In the genomic region with DNA sequence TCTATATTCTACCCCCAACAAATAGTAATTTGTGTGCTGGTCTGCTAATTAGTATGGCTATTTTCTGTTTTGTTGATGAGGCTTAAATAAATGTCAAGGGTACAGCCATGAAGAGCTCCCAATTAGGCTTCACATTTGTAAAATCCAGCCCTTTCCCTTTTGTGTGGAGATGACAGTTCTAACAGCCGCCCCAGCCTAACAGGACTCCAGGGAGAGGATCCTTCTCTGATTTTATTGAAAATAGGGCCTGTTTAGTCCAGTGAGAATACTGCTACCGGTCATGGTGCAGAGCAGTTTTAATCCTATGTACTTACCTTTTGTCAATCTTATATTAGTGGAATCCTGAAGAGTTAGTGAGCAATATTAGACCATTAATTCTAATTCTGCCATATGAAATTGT, we compare ENCODE assay signal across 29 mouse cellular contexts.
DNase-seq lines count a peak whose midpoint lies in the region; ATAC-seq and TF ChIP-seq lines count a peak whose summit lies in the region.
"Had no signal": no experiment of that assay in that cellular context is flagged by ENCODE, and none has a peak within 500 bp of the region (broad histone marks: within the 10 kb centered on the region; RNA-seq: fewer than 3 reads in every experiment).

No protein-coding gene starts in this region.

- H3K27me3 ChIP-seq in forebrain, embryonic 12.5 days: no peaks in the 10 kb centered on the region
- no peaks in the 10 kb centered on the region for H3K27me3 ChIP-seq in forebrain, embryonic 10.5 days (ENCODE audit: poor library complexity, severe bottlenecking)
- no peaks in the 10 kb centered on the region for H3K27me3 ChIP-seq in midbrain, embryonic 11.5 days (ENCODE audit: control insufficient read depth, insufficient read depth, low read length)
- H3K27me3 ChIP-seq in midbrain, postnatal 0 days (ENCODE audit: insufficient read depth, low read length): no peaks in the 10 kb centered on the region
- no peaks in the 10 kb centered on the region for H3K27me3 ChIP-seq in midbrain, embryonic 13.5 days
- H3K27me3 ChIP-seq in kidney, embryonic 16.5 days (ENCODE audit: insufficient read depth, low read length): no peaks in the 10 kb centered on the region
- H3K27me3 ChIP-seq: embryonic facial prominence, embryonic 13.5 days; heart, embryonic 15.5 days; intestine, embryonic 15.5 days; limb, embryonic 15.5 days; liver, embryonic 13.5 days; neural tube, embryonic 12.5 days had no signal

- H3K4me1 ChIP-seq in forebrain, embryonic 12.5 days: peaks cover 11% of the 10 kb centered on the region
- peaks cover 15% of the 10 kb centered on the region for H3K4me1 ChIP-seq in forebrain, embryonic 10.5 days
- peaks cover 8% of the 10 kb centered on the region for H3K4me1 ChIP-seq in midbrain, embryonic 11.5 days (ENCODE audit: control insufficient read depth, insufficient read depth, low read length)
- H3K4me1 ChIP-seq in midbrain, postnatal 0 days (ENCODE audit: insufficient read depth, low read length): no peaks in the 10 kb centered on the region
- peaks cover 9% of the 10 kb centered on the region for H3K4me1 ChIP-seq in midbrain, embryonic 13.5 days (replicated peaks)
- H3K4me1 ChIP-seq in lung, adult 2 months (ENCODE audit: control insufficient read depth, insufficient read depth, low read length): no peaks in the 10 kb centered on the region; the same call in 1 of the 2 replicates
- no peaks in the 10 kb centered on the region for H3K4me1 ChIP-seq in kidney, embryonic 16.5 days (ENCODE audit: insufficient read depth, low read length)
- H3K4me1 ChIP-seq: embryonic facial prominence, embryonic 13.5 days; heart, embryonic 10.5 days; heart, embryonic 15.5 days; intestine, embryonic 15.5 days; limb, embryonic 15.5 days; liver, embryonic 13.5 days; neural tube, embryonic 12.5 days had no signal

- TF ChIP-seq CTCF in midbrain, postnatal 0 days (IDR thresholded peaks at IDR 0.05): no peak
- no peak for TF ChIP-seq CTCF in lung, adult 2 months (IDR thresholded peaks at IDR 0.05; ENCODE audit: insufficient read depth, low read length)

- no peak overlapping the region for H3K9ac ChIP-seq in forebrain, embryonic 12.5 days
- H3K9ac ChIP-seq in midbrain, embryonic 11.5 days (ENCODE audit: low read length): no peak overlapping the region
- H3K9ac ChIP-seq in midbrain, postnatal 0 days (replicated peaks; ENCODE audit: low read length, poor library complexity, severe bottlenecking): no peak overlapping the region
- H3K9ac ChIP-seq in midbrain, embryonic 13.5 days (replicated peaks): no peak overlapping the region
- H3K9ac ChIP-seq in kidney, embryonic 16.5 days (replicated peaks; ENCODE audit: low read length): no peak overlapping the region
- H3K9ac ChIP-seq: embryonic facial prominence, embryonic 13.5 days; heart, embryonic 15.5 days; intestine, embryonic 15.5 days; limb, embryonic 15.5 days; liver, embryonic 13.5 days; lung, embryonic 14.5 days; neural tube, embryonic 12.5 days had no signal

- H3K27ac ChIP-seq in forebrain, embryonic 12.5 days: peak overlapping the region; percentile 81
- H3K27ac ChIP-seq in forebrain, embryonic 10.5 days: no peak overlapping the region
- H3K27ac ChIP-seq in midbrain, embryonic 11.5 days (ENCODE audit: low read depth, low read length): no peak overlapping the region
- H3K27ac ChIP-seq in midbrain, postnatal 0 days (ENCODE audit: low read depth, low read length): no peak overlapping the region
- H3K27ac ChIP-seq in midbrain, embryonic 13.5 days: peak overlapping the region; percentile 71
- no peak overlapping the region for H3K27ac ChIP-seq in kidney, embryonic 16.5 days (ENCODE audit: low read length)
- H3K27ac ChIP-seq: embryonic facial prominence, embryonic 13.5 days; heart, embryonic 10.5 days; heart, embryonic 15.5 days; intestine, embryonic 15.5 days; kidney, postnatal 0 days; limb, embryonic 10.5 days; limb, embryonic 15.5 days; liver, embryonic 13.5 days; neural tube, embryonic 12.5 days had no signal

- ATAC-seq in forebrain, embryonic 12.5 days (ENCODE audit: low FRiP score): peak; percentile 78
- ATAC-seq in midbrain, embryonic 11.5 days (ENCODE audit: low FRiP score): peak; percentile 82
- no peak for ATAC-seq in midbrain, postnatal 0 days (ENCODE audit: low FRiP score)
- ATAC-seq in midbrain, embryonic 13.5 days: peak; percentile 89
- no peak for ATAC-seq in kidney, embryonic 16.5 days (ENCODE audit: low FRiP score, low TSS enrichment)
- ATAC-seq: hindbrain, embryonic 16.5 days; intestine, embryonic 15.5 days had no signal

- H3K9me3 ChIP-seq in forebrain, embryonic 12.5 days: no peaks in the 10 kb centered on the region
- no peaks in the 10 kb centered on the region for H3K9me3 ChIP-seq in forebrain, embryonic 10.5 days
- H3K9me3 ChIP-seq in midbrain, embryonic 11.5 days (ENCODE audit: control insufficient read depth, low read length): no peaks in the 10 kb centered on the region
- no peaks in the 10 kb centered on the region for H3K9me3 ChIP-seq in midbrain, postnatal 0 days (ENCODE audit: low read length)
- H3K9me3 ChIP-seq in midbrain, embryonic 13.5 days: no peaks in the 10 kb centered on the region
- H3K9me3 ChIP-seq in kidney, embryonic 16.5 days (ENCODE audit: low read length): no peaks in the 10 kb centered on the region
- H3K9me3 ChIP-seq: embryonic facial prominence, embryonic 13.5 days; G1E; heart, embryonic 10.5 days; heart, embryonic 15.5 days; intestine, embryonic 15.5 days; limb, embryonic 10.5 days; limb, embryonic 15.5 days; liver, embryonic 13.5 days; neural tube, embryonic 12.5 days had no signal

- no peak for DNase-seq in forebrain, embryonic 10.5 days (ENCODE audit: extremely low spot score, low spot score)
- DNase-seq in midbrain, embryonic 11.5 days (ENCODE audit: low spot score, missing footprints): peak; percentile 86
- DNase-seq in midbrain, postnatal 0 days (ENCODE audit: low spot score): no peak
- peak; percentile 15 for DNase-seq in retina, postnatal 1 day
- no peak for DNase-seq in lung, adult 2 months
- DNase-seq: adrenal gland, postnatal 10 days; cerebellum, adult 11 months; cerebellum, adult 9-11 months; gastrocnemius, postnatal 10 days; kidney, adult 2 months; kidney, postnatal 4 days; layer of hippocampus, adult 9-11 months; liver, embryonic 13.5 days; lung, embryonic 14.5 days; lung, postnatal 14 days had no signal

- no peaks in the 10 kb centered on the region for H3K36me3 ChIP-seq in forebrain, embryonic 12.5 days (replicated peaks)
- H3K36me3 ChIP-seq in forebrain, embryonic 10.5 days (replicated peaks): peaks cover 3% of the 10 kb centered on the region; the same call in 1 of the 2 replicates
- H3K36me3 ChIP-seq in midbrain, embryonic 11.5 days (ENCODE audit: control insufficient read depth, insufficient read depth, low read length): no peaks in the 10 kb centered on the region
- no peaks in the 10 kb centered on the region for H3K36me3 ChIP-seq in midbrain, postnatal 0 days (ENCODE audit: insufficient read depth, low read length)
- 0 out of 2 replicates have a peak, but pooled peaks cover 1% of the 10 kb centered on the region for H3K36me3 ChIP-seq in midbrain, embryonic 13.5 days
- H3K36me3 ChIP-seq in kidney, embryonic 16.5 days (ENCODE audit: insufficient read depth, low read length): no peaks in the 10 kb centered on the region
- H3K36me3 ChIP-seq: embryonic facial prominence, embryonic 13.5 days; heart, embryonic 10.5 days; heart, embryonic 15.5 days; intestine, embryonic 15.5 days; limb, embryonic 15.5 days; liver, embryonic 13.5 days; neural tube, embryonic 12.5 days had no signal

- no peak overlapping the region for H3K4me3 ChIP-seq in forebrain, embryonic 12.5 days (replicated peaks)
- no peak overlapping the region for H3K4me3 ChIP-seq in forebrain, embryonic 10.5 days
- no peak overlapping the region for H3K4me3 ChIP-seq in midbrain, embryonic 11.5 days (ENCODE audit: low read depth, low read length)
- no peak overlapping the region for H3K4me3 ChIP-seq in midbrain, postnatal 0 days (ENCODE audit: low read depth, low read length)
- no peak overlapping the region for H3K4me3 ChIP-seq in midbrain, embryonic 13.5 days (replicated peaks)
- no peak overlapping the region for H3K4me3 ChIP-seq in lung, adult 2 months (replicated peaks; ENCODE audit: extremely low read depth, low read depth, low read length)
- H3K4me3 ChIP-seq in kidney, embryonic 16.5 days (ENCODE audit: low read length): no peak overlapping the region
- H3K4me3 ChIP-seq: embryonic facial prominence, embryonic 13.5 days; heart, embryonic 10.5 days; heart, embryonic 15.5 days; intestine, embryonic 15.5 days; limb, embryonic 10.5 days; limb, embryonic 15.5 days; liver, embryonic 13.5 days; myocyte; neural tube, embryonic 12.5 days had no signal

- H3K4me2 ChIP-seq in forebrain, embryonic 12.5 days: no peak overlapping the region
- H3K4me2 ChIP-seq in midbrain, embryonic 11.5 days: no peak overlapping the region
- no peak overlapping the region for H3K4me2 ChIP-seq in midbrain, postnatal 0 days (ENCODE audit: low read depth, low read length, poor library complexity, severe bottlenecking)
- H3K4me2 ChIP-seq in midbrain, embryonic 13.5 days (replicated peaks): no peak overlapping the region
- H3K4me2 ChIP-seq in kidney, embryonic 16.5 days (replicated peaks; ENCODE audit: low read depth, low read length): no peak overlapping the region
- H3K4me2 ChIP-seq: embryonic facial prominence, embryonic 13.5 days; heart, embryonic 15.5 days; intestine, embryonic 15.5 days; limb, embryonic 15.5 days; liver, embryonic 13.5 days; lung, embryonic 14.5 days; neural tube, embryonic 12.5 days had no signal

- no peak for TF ChIP-seq POLR2A in lung, adult 2 months (IDR thresholded peaks at IDR 0.05; ENCODE audit: borderline replicate concordance, extremely low read depth, low read depth, low read length)

- WGBS in forebrain, embryonic 12.5 days: 17% methylated on average over 2 of the region's 2 CpGs
- WGBS in forebrain, embryonic 10.5 days: 39% methylated on average over 2 of the region's 2 CpGs
- 42% methylated on average over 2 of the region's 2 CpGs for WGBS in midbrain, embryonic 11.5 days
- 39% methylated on average over 2 of the region's 2 CpGs for WGBS in midbrain, postnatal 0 days
- WGBS in midbrain, embryonic 13.5 days: 12% methylated on average over 2 of the region's 2 CpGs
- 94% methylated on average over 2 of the region's 2 CpGs for WGBS in lung, adult 2 months
- 83% methylated on average over 2 of the region's 2 CpGs for WGBS in kidney, embryonic 16.5 days

Comparison
In these comparisons a context has a peak if more than half of its experiments do, and no peak if none do; other contexts are left out.
1. ATAC-seq: peak in forebrain, embryonic 12.5 days (single experiment), midbrain, embryonic 11.5 days (single experiment) and midbrain, embryonic 13.5 days (single experiment); none in midbrain, postnatal 0 days (single experiment) and kidney, embryonic 16.5 days (single experiment).
2. H3K27ac ChIP-seq: peak in forebrain, embryonic 12.5 days (single experiment) and midbrain, embryonic 13.5 days (single experiment); none in forebrain, embryonic 10.5 days (single experiment), midbrain, embryonic 11.5 days (single experiment), midbrain, postnatal 0 days (single experiment) and kidney, embryonic 16.5 days (single experiment).
3. DNase-seq: peak in midbrain, embryonic 11.5 days (single experiment) and retina, postnatal 1 day (single experiment); none in forebrain, embryonic 10.5 days (single experiment), midbrain, postnatal 0 days (single experiment) and lung, adult 2 months (single experiment).